Mouse (Mus musculus): ENCODE measurements around the gene Spata2. TPM values are rescaled to one million over a fixed set of nuclear protein-coding genes. Genes with fewer than 3 reads are reported as not detected.

Gene Spata2
- polyA plus RNA-seq, 1 experiment from 2014 or later = 4.9 TPM

DNA sequence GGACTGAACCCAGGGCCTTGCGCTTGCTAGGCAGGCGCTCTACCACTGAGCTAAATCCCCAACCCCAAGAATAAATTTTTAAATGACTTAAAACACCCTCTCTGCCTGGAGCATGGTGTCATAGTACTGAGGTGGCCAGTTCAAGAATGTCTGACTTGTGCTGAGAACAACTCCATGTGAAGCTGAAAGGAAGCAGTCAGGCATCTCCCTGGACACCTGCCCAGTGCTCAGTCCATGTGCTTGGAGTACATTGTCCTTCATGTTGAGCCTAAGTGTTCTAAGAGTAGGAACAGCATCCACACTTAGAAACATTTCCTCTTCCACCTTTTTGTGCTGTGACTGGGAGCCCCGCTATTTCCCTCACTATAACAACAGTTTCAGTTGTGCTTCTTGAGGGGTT, 53.3 kb downstream of the Spata2 start:
- no peak for ATAC-seq
- H3K9ac ChIP-seq (replicated peaks) = no peak overlapping the region
- whole genome bisulfite sequencing (ENCODE audit: insufficient replicate concordance) = 96% methylated on average over 3 of the region's 3 CpGs
- no peak overlapping the region for H3K4me2 ChIP-seq (ENCODE audit: low read depth, low read length)
- TF ChIP-seq EP300 (IDR thresholded peaks at IDR 0.05; ENCODE audit: low read depth) (no peak), CTCF (IDR thresholded peaks at IDR 0.05; ENCODE audit: low read depth) (no peak)
- H3K27ac ChIP-seq (ENCODE audit: low read depth) = no peak overlapping the region
- peaks cover 55% of the 10 kb centered on the region for H3K36me3 ChIP-seq (replicated peaks; ENCODE audit: insufficient read depth, low read length)
- DNase-seq = no peak
- no peak overlapping the region for H3K4me3 ChIP-seq (ENCODE audit: low read depth, low read length)
- no peaks in the 10 kb centered on the region for H3K27me3 ChIP-seq (ENCODE audit: insufficient read depth, low read length)
- no peaks in the 10 kb centered on the region for H3K4me1 ChIP-seq (ENCODE audit: insufficient read depth)
- H3K9me3 ChIP-seq (ENCODE audit: low read length) = 0 out of 2 replicates have a peak, but pooled peaks cover 3% of the 10 kb centered on the region

DNA sequence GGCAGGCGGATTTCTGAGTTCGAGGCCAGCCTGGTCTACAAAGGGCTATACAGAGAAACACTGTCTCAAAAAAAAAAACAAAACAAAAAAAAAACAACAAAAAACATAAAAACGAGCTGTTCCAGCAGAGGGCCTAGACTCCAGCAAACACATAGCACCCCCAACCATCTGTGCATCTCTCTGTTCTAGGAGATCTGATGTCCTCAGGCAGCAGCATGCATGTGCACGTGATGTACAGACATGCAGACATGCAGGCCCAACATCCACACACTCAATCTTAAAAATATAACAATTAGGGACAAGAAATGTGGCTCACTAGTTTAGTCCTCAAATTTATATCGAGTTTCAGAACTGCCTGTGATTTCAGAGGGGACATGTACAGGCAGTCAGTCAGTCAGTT, 56.3 kb downstream of the Spata2 start:
- WGBS (ENCODE audit: insufficient replicate concordance) = 81% methylated on average over 5 of the region's 5 CpGs
- H3K4me1 ChIP-seq (ENCODE audit: insufficient read depth) = no peaks in the 10 kb centered on the region
- no peak overlapping the region for H3K27ac ChIP-seq (ENCODE audit: low read depth)
- DNase-seq (no peak), ATAC-seq (no peak)
- peaks cover 51% of the 10 kb centered on the region for H3K36me3 ChIP-seq (replicated peaks; ENCODE audit: insufficient read depth, low read length)
- no peak overlapping the region for H3K4me2 ChIP-seq (ENCODE audit: low read depth, low read length)
- H3K9me3 ChIP-seq (ENCODE audit: low read length) = 0 out of 2 replicates have a peak, but pooled peaks cover 3% of the 10 kb centered on the region
- H3K4me3 ChIP-seq (ENCODE audit: low read depth, low read length) = no peak overlapping the region
- no peaks in the 10 kb centered on the region for H3K27me3 ChIP-seq (ENCODE audit: insufficient read depth, low read length)
- H3K9ac ChIP-seq (replicated peaks) = no peak overlapping the region
- TF ChIP-seq CTCF (IDR thresholded peaks at IDR 0.05; ENCODE audit: low read depth) (no peak), EP300 (IDR thresholded peaks at IDR 0.05; ENCODE audit: low read depth) (no peak)

DNA sequence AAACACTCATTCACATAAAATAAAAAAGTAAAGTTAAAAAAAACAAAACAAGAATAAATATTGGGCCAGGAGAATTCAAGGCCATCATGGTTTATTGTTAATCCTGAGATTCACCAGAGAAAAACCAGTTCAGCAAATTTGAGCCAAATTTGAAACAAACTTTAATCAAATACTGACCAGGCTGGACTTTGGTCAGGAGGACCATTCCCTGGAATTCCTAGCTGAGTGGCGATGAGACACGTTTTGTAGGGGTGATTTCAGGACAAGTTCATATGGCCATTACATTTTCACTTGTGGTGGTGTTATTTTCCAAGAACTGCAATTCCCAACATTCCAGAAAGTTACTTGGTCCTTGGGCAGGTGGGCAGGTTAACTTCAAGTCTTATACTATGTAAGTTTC, 57.1 kb downstream of the Spata2 start:
- Histone ChIP-seq H3K9me3 (ENCODE audit: low read length) (0 out of 2 replicates have a peak, but pooled peaks cover 3% of the 10 kb centered on the region), H3K9ac (replicated peaks) (no peak overlapping the region), H3K4me1 (ENCODE audit: insufficient read depth) (peaks cover 4% of the 10 kb centered on the region), H3K27me3 (ENCODE audit: insufficient read depth, low read length) (no peaks in the 10 kb centered on the region), H3K27ac (ENCODE audit: low read depth) (no peak overlapping the region), H3K4me3 (ENCODE audit: low read depth, low read length) (no peak overlapping the region), H3K4me2 (ENCODE audit: low read depth, low read length) (no peak overlapping the region), H3K36me3 (replicated peaks; ENCODE audit: insufficient read depth, low read length) (peaks cover 47% of the 10 kb centered on the region)
- WGBS (ENCODE audit: insufficient replicate concordance) = 76% methylated on average over 2 of the region's 2 CpGs
- TF ChIP-seq CTCF (IDR thresholded peaks at IDR 0.05; ENCODE audit: low read depth) (no peak), EP300 (IDR thresholded peaks at IDR 0.05; ENCODE audit: low read depth) (no peak)
- DNase-seq (no peak), ATAC-seq (no peak)

DNA sequence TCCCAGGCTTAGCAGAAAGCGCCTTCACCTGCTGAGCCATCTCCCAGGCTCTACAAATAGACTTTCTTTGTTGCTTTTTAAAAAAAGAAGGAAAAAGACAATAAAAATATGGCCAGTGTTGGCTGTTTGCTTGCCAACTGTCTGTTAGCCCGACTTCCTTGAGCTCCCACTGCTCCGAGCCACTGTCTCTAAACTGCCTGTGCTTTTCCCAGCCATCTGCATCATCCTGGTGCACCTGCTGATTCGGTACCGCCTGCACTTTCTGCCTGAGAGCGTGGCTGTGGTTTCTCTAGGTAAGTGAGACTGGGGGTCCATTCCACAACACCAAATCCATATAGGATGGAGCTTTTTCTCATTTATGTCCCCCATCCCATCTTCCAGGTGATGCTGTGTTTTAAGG, 58.1 kb downstream of the Spata2 start:
- ATAC-seq (no peak), DNase-seq (no peak)
- H3K27ac ChIP-seq (ENCODE audit: low read depth) = no peak overlapping the region
- no peak overlapping the region for H3K4me3 ChIP-seq (ENCODE audit: low read depth, low read length)
- 0 out of 2 replicates have a peak, but pooled peaks cover 3% of the 10 kb centered on the region for H3K9me3 ChIP-seq (ENCODE audit: low read length)
- WGBS (ENCODE audit: insufficient replicate concordance) = 95% methylated on average over 6 of the region's 6 CpGs
- H3K36me3 ChIP-seq (replicated peaks; ENCODE audit: insufficient read depth, low read length) = peaks cover 45% of the 10 kb centered on the region
- peaks cover 6% of the 10 kb centered on the region for H3K4me1 ChIP-seq (ENCODE audit: insufficient read depth)
- H3K4me2 ChIP-seq (ENCODE audit: low read depth, low read length) = no peak overlapping the region
- H3K9ac ChIP-seq (replicated peaks) = no peak overlapping the region
- H3K27me3 ChIP-seq (ENCODE audit: insufficient read depth, low read length) = no peaks in the 10 kb centered on the region
- TF ChIP-seq CTCF (IDR thresholded peaks at IDR 0.05; ENCODE audit: low read depth) = no peak
- no peak for TF ChIP-seq EP300 (IDR thresholded peaks at IDR 0.05; ENCODE audit: low read depth)

- Histone ChIP-seq H3K27ac (ENCODE audit: low read depth) (peak overlapping the region; percentile 82), H3K36me3 (replicated peaks; ENCODE audit: insufficient read depth, low read length) (peaks cover 56% of the 10 kb centered on the region), H3K27me3 (ENCODE audit: insufficient read depth, low read length) (no peaks in the 10 kb centered on the region), H3K4me2 (ENCODE audit: low read depth, low read length) (0 out of 2 replicates have a peak overlapping the region, but pooled peaks have one; percentile 22), H3K4me3 (ENCODE audit: low read depth, low read length) (no peak overlapping the region), H3K4me1 (ENCODE audit: insufficient read depth) (peaks cover 6% of the 10 kb centered on the region), H3K9ac (replicated peaks) (peak overlapping the region; percentile 58), H3K9me3 (ENCODE audit: low read length) (no peaks in the 10 kb centered on the region)
- WGBS (ENCODE audit: insufficient replicate concordance) = 79% methylated on average over 7 of the region's 7 CpGs
- TF ChIP-seq EP300 (IDR thresholded peaks at IDR 0.05; ENCODE audit: low read depth) = no peak
- no peak for TF ChIP-seq CTCF (IDR thresholded peaks at IDR 0.05; ENCODE audit: low read depth)
- DNase-seq (no peak), ATAC-seq (peak; percentile 43; the same call in 1 of the 2 replicates)
These were observed 61.3 kb downstream of the Spata2 start for GRCm38 (mm10) chr2:167431418-167431776.

Other genes with a start within 250 kb of the Spata2 start
- gene B4galt5, start 143.7 kb downstream of the Spata2 start, polyA plus RNA-seq (2015; fragmentation: Nextera tagmentation; extraction: Ambion mirVana) = 3.2 and 4.2 TPM in 2 replicates
- 7.5 and 9.3 TPM in 2 replicates for gene Slc9a8, start 71.2 kb downstream of the Spata2 start, polyA plus RNA-seq (2015; fragmentation: Nextera tagmentation; extraction: Ambion mirVana)
- 39.5 and 44.0 TPM in 2 replicates for gene Rnf114, start 242 bp downstream of the Spata2 start, polyA plus RNA-seq (2015; fragmentation: Nextera tagmentation; extraction: Ambion mirVana)
- gene Snai1, start 45.3 kb upstream of the Spata2 start, polyA plus RNA-seq (2015; fragmentation: Nextera tagmentation; extraction: Ambion mirVana) = 1.6 and 2.3 TPM in 2 replicates
- 122 TPM in 2 replicates for gene Ube2v1, start 139.2 kb upstream of the Spata2 start, polyA plus RNA-seq (2015; fragmentation: Nextera tagmentation; extraction: Ambion mirVana)
- gene Gm20431, start 168.6 kb upstream of the Spata2 start, polyA plus RNA-seq (2015; fragmentation: Nextera tagmentation; extraction: Ambion mirVana) = 1.7 and 2.4 TPM in 2 replicates
- 27.5 and 43.6 TPM in 2 replicates for gene Cebpb, start 196.0 kb upstream of the Spata2 start, polyA plus RNA-seq (2015; fragmentation: Nextera tagmentation; extraction: Ambion mirVana)
- 9.8 and 10.1 TPM in 2 replicates for gene Tmem189, start 196.9 kb upstream of the Spata2 start, polyA plus RNA-seq (2015; fragmentation: Nextera tagmentation; extraction: Ambion mirVana)